Mouse (Mus musculus) heart, adult 2 months (tissue): Measurements from ENCODE around the gene Gm10490.

Experiments
- CTCF ChIP-seq: fragments of 200-600 bp; IDR thresholded peaks from 2 replicates; pipeline ENCODE4 v1.8.1; 2022; ENCODE audit warnings: antibody characterized with exemption, mild to moderate bottlenecking, moderate library complexity
- POLR2A ChIP-seq: fragments of 200-500 bp; IDR thresholded peaks from 2 replicates; pipeline ENCODE4 v1.6.1; 2011; ENCODE audit warnings: mild to moderate bottlenecking, low read depth, low read length, control low read depth; ENCODE audit not compliant: insufficient read depth

GRCm38 (mm10) chrX:7919601-7920383 is 10.4 kb downstream of the Gm10490 start, which contains the start of gene Pcsk1n:
- TF ChIP-seq POLR2A: no peak
- TF ChIP-seq CTCF: no peak
